Mouse (Mus musculus) thymus, adult 2 months (tissue): Measurements from ENCODE around the gene Pon2. TPM values are rescaled to one million over a fixed set of nuclear protein-coding genes. Genes with fewer than 3 reads are reported as not detected.
"Not testable (repeated sequence)": the region's sequence is repeated elsewhere in the genome, so short reads cannot be mapped to it uniquely, and the experiment has no call there.

ENCODE experiments used
- DNase-seq: peaks from one replicate; pipeline ENCODE4 v3.0.0; 2021
- H3K27ac ChIP-seq: fragments of 200-500 bp; 2 replicates; pipeline ENCODE4 v1.5.1; 2012; ENCODE audit warnings: low read length, control low read depth; ENCODE audit not compliant: control insufficient read depth, insufficient read depth
- H3K27me3 ChIP-seq: fragments of 200-500 bp; 2 replicates; pipeline ENCODE4 v1.6.1; 2012; ENCODE audit warnings: mild to moderate bottlenecking, low read length, moderate library complexity, mixed read lengths; ENCODE audit not compliant: control insufficient read depth, insufficient read depth
- H3K36me3 ChIP-seq: fragments of 200-500 bp; 2 replicates; pipeline ENCODE4 v1.6.1; 2012; ENCODE audit warnings: mild to moderate bottlenecking, low read length, moderate library complexity; ENCODE audit not compliant: control insufficient read depth, insufficient read depth
- H3K4me1 ChIP-seq: fragments of 200-500 bp; replicated peaks from 2 replicates; pipeline ENCODE4 v1.6.1; 2012; ENCODE audit warnings: low read length; ENCODE audit not compliant: control insufficient read depth, insufficient read depth
- H3K4me3 ChIP-seq: fragments of 200-500 bp; 2 replicates; pipeline ENCODE4 v1.5.1; 2012; ENCODE audit warnings: mild to moderate bottlenecking, low read length, control low read depth, moderate library complexity; ENCODE audit not compliant: control insufficient read depth, insufficient read depth
- CTCF ChIP-seq: fragments of 200-500 bp; IDR thresholded peaks from 2 replicates; pipeline ENCODE4 v1.5.1; 2012; ENCODE audit warnings: mild to moderate bottlenecking, control low read depth, low read length, moderate library complexity, borderline replicate concordance; ENCODE audit not compliant: control insufficient read depth, poor library complexity, insufficient read depth; ENCODE audit errors: extremely low read depth
- POLR2A ChIP-seq: fragments of 200-500 bp; IDR thresholded peaks from 2 replicates; pipeline ENCODE4 v1.6.1; 2012; ENCODE audit warnings: mild to moderate bottlenecking, low read length, control low read depth, moderate library complexity; ENCODE audit not compliant: control insufficient read depth, poor library complexity, insufficient read depth; ENCODE audit errors: extremely low read depth
- WGBS: fragments of 180-500 bp; shearing (Covaris S2); methylation state at CpG from one replicate; pipeline ENCODE4 v1.1.7; 2018; 5-methylcytosine and 5-hydroxymethylcytosine counted together
- polyA plus RNA-seq: library from polyadenylated mRNA; depleted of rRNA; stranded (reverse); fragments of >200 nt; gene quantifications from 2 replicates; pipeline ENCODE4 v1.2.3, GENCODE M21; 2012

Gene Pon2
- polyA plus RNA-seq, 1 experiment, result 20.0 TPM

DNA sequence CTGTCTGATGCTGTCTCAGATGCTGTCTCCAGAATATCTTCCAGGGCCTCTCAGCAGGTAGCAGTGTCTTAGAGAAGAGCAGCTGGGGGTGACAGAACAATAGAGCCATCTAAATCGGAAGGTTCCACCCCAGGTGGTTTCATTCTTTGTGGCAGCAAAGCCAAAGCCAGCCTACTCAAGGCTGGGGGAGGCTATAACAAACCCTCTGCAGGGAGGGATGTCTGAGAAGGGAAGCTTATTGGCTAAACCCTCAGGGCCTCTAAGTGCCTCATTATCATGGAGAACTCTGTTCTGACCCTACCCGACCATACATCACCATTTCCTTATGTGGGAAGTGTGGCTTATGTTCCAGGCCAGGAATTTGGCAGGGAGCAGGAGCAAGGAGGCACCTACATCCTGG lies 26.9 kb upstream of the Pon2 start:
- H3K27ac ChIP-seq, result no peak overlapping the region

DNA sequence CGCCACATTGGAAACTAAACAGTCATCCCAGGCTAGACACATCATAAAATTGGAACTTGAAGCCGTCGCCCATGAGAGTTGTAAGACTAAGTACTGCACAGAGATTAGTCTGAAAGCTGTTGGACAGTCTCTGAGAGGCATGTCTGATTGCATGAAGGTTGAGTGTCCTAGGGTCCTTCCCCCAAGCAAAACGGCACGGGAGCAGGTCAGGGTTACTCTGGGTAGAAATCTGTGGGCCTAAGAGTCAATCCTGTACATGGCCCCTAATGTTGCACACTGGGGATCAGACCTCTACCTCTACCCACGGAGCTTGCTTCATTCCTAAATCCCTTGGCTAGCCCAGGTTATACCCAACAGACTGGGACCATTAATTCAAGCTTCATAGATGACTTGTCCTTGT lies 25.8 kb upstream of the Pon2 start:
- DNase-seq, H3K27ac ChIP-seq, H3K27me3 ChIP-seq, H3K4me3 ChIP-seq, H3K36me3 ChIP-seq, H3K4me1 ChIP-seq: not testable (repeated sequence)
- WGBS, result 97% methylated on average over 6 of the region's 6 CpGs

More for the DNA sequence above, 26.9 kb upstream of the Pon2 start:
- TF ChIP-seq POLR2A (no peak), CTCF (no peak)
- 89% methylated on average over 2 of the region's 2 CpGs for WGBS
- Histone ChIP-seq H3K27me3 (no peaks in the 10 kb centered on the region), H3K4me1 (no peaks in the 10 kb centered on the region), H3K4me3 (no peak overlapping the region), H3K36me3 (no peaks in the 10 kb centered on the region)
- no peak for DNase-seq

DNA sequence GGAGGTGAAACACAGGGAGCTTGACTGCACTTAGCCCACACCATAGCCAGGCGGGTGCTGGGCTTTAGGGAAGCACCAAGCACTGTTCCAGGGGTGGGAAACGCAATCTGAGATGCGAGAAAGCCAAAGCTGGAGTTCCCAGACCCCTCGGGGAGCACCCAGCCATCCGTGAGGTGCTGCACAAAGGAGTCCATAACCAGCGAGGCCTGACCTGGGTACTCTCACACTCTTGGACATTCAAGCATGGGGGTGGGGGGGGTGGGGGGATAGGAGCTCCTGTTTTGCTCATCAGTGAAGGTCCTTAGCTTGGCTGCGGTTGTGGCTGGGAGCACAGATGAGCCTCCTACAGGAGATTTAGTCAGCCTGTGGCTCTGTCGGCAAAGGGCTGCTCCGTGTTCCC lies 18.4 kb upstream of the Pon2 start:
- WGBS, result over 99% methylated on average over 9 of the region's 9 CpGs
- H3K36me3 ChIP-seq, result no peaks in the 10 kb centered on the region
- no peaks in the 10 kb centered on the region for H3K4me1 ChIP-seq
- H3K27me3 ChIP-seq, result no peaks in the 10 kb centered on the region
- no peak overlapping the region for H3K4me3 ChIP-seq
- TF ChIP-seq CTCF (no peak), POLR2A (no peak)
- no peak for DNase-seq
- no peak overlapping the region for H3K27ac ChIP-seq

DNA sequence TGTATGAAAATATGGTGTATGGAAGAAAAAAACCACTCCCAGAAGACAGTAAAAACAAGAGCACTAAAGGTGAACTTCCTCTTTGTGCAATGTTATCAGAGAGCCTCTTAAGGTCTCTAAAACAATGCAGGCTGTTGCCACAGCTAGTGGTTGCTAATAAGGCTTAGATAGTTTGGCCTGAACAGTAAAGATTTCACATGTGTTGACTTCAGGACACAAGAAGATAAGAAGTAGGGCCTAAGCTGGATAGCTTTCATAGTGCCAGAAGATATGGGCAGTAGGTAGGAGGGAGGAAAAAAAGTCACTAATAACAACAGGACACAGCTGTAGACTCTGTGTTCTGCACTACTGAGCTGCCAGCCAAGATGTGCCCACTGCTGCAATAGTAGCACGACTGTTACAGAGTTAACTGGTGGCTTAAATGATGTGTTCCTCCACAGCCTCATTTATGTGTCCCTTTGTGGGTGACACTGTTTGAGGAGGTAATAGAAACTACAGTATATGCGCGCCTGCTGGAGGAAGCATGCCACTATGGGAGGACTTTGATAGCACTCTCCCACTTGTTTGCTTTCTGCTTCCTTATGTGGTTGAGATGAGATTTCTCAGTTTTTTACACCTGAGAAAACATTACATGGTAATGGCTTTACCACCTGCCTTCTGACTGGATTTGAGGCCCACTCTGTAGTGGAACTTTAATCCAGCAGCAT lies 17.0 kb upstream of the Pon2 start:
- DNase-seq, result no peak
- Histone ChIP-seq H3K27me3 (no peaks in the 10 kb centered on the region), H3K4me3 (no peak overlapping the region), H3K36me3 (no peaks in the 10 kb centered on the region), H3K4me1 (no peaks in the 10 kb centered on the region), H3K27ac (no peak overlapping the region)
- no peak for TF ChIP-seq POLR2A
- no peak for TF ChIP-seq CTCF
- 70% methylated on average over 3 of the region's 3 CpGs for WGBS

DNA sequence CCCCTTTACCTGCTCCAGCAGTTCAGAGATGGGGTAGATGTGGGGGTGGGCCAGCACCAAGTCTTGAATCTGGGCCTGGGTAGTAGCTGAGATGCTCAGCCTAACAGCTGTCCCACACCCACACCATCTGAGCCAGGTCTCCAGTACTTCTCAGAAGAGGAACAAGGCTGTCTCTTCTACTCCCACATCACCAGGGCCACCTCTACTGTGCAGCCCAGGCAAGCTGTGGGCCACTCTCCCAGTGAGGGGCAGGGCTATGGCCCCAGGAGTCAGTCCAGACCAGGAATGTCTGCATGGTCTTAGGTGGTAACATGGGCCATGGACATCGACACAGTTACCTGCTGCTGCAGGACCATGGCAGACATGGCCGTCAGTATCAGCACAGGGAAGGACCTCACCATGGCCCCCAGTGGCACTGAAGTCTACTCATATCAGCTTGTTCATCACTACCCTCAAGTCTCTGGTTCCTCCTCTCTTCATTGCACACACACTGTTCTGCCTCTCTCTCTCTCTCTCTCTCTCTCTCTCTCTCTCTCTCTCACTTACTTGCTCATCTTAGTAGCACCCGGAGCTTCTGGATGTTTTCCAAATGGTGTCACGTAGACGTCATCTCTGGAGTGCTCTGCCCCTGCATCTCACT lies 15.8 kb upstream of the Pon2 start:
- Histone ChIP-seq H3K27me3 (no peaks in the 10 kb centered on the region), H3K4me3 (no peak overlapping the region), H3K27ac (no peak overlapping the region), H3K36me3 (no peaks in the 10 kb centered on the region), H3K4me1 (no peaks in the 10 kb centered on the region)
- 93% methylated on average over 5 of the region's 5 CpGs for WGBS
- DNase-seq, result no peak
- TF ChIP-seq POLR2A, result no peak
- TF ChIP-seq CTCF, result no peak

DNA sequence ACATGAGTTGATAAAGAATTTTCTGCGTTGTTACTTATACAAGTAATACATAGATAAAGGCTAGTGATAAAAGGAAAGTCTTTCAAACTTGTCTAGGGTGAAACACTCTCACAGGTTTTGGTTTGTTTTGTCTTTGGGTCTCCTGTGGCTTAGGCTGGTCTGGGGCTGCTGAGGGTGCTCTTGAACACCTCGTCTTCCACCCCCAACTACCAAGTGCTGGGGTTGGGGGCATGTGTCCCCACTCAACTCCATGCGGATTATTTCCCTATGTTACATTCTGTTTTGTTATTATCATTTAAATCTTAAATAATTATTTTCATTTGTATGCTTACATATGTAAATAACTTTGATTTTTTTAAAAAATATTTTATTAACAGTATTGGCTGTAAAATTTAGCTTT lies 12.2 kb upstream of the Pon2 start:
- 95% methylated on average over 3 of the region's 3 CpGs for WGBS
- H3K36me3 ChIP-seq, result no peaks in the 10 kb centered on the region
- H3K27me3 ChIP-seq, result no peaks in the 10 kb centered on the region

DNA sequence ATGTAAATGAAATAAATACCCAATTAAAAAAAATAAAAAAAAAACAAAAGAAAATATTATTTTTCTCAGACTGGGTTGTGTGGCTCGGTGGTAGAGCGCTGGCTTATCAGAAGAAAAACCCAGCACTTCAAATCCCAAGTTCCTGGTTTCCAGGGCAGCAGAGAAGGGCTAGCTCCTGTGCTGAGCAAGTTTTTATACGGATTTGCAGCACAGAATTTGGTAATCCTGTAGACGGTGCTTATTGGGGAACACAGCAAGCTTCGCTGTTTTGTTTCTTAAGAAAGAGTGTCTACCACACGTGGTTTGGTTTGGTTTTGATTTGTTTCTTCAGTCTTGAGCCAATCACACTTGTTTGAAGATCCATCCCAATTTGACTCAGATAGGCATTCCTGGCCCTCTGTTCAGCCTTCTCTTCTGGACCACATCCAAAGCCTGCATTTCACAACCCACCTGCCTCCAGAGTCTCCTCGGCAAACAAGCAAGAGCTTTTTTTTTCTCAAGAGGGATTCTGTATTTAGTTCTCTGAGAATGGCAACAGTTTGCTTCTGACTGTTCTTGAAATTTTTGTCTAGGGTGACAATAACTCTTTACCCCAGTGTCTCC lies 11.4 kb upstream of the Pon2 start:
- 89% methylated on average over 7 of the region's 7 CpGs for WGBS
- Histone ChIP-seq H3K27ac (no peak overlapping the region), H3K27me3 (no peaks in the 10 kb centered on the region), H3K36me3 (no peaks in the 10 kb centered on the region), H3K4me3 (no peak overlapping the region), H3K4me1 (no peaks in the 10 kb centered on the region)
- TF ChIP-seq CTCF (no peak), POLR2A (no peak)
- no peak for DNase-seq

More for the DNA sequence above, 12.2 kb upstream of the Pon2 start:
- H3K27ac ChIP-seq, result no peak overlapping the region
- TF ChIP-seq CTCF (no peak), POLR2A (no peak)
- no peak overlapping the region for H3K4me3 ChIP-seq
- DNase-seq, result no peak
- H3K4me1 ChIP-seq, result no peaks in the 10 kb centered on the region
